Mouse (Mus musculus): ENCODE data around the gene Gm15517. TPM values are rescaled to one million over a fixed set of nuclear protein-coding genes. Genes with fewer than 3 reads are reported as not detected.

The Gm15517 gene
- polyA plus RNA-seq, 1 experiment from 2014 or later: not detected

DNA sequence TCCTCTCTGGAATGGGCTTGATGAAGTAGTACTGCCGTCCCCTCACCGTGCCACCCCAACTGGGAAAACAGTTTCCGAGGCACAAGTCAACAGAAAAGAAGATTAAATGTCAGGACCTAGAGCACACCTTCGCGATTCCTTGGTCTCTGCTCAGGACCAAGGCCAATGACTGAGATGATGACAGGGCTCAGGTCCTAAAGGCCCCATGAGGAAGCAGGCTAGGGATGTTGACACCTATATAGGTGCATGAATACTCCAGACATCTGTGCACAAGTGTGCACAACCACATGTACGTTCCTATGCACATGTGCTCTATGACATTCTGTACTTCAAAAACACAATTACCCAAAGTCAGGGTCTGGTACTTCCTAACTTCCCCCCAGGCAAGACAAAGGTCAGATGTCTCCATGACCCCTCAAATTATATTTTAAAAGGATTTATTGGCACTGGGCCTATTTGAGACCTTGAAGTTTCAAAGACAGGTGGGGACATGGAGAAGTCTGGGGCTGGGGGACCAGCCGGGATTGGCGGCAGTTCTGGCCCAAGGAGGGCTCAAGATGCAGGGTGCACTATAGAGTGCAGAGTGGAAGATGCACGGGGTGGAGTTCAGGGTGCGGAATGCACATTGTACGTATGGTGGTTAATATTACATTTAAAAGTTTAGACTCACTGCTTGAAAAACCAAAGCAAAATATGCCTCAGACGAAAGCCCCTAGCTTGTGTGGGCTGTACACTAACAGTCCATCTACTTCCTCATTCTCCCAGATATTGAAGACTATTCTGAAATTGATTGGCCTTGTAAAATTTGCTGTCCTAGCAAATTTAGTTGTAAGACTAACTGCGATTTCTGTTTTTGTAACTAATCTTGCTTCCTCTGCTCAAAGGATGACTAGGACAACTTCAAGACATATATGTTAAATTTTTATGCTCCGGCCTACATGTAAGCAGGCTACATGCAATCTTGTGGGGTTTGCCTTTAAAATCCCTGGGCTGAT is 42.4 kb downstream of the Gm15517 start:
- ATAC-seq (replicated peaks; ENCODE audit: low FRiP score): no peak
- Histone ChIP-seq H3K4me2 (peak overlapping the region; percentile 83), H3K9ac (ENCODE audit: low read depth, low read length) (peak overlapping the region; percentile 76), H3K9me3 (ENCODE audit: control insufficient read depth, low read length) (no peaks in the 10 kb centered on the region), H3K36me3 (ENCODE audit: control insufficient read depth, insufficient read depth, low read length) (no peaks in the 10 kb centered on the region), H3K27ac (ENCODE audit: low read depth, low read length) (no peak overlapping the region), H3K4me1 (replicated peaks; ENCODE audit: control insufficient read depth, insufficient read depth, low read length) (peaks cover 10% of the 10 kb centered on the region), H3K27me3 (replicated peaks; ENCODE audit: control insufficient read depth, insufficient read depth, low read length) (peaks cover 15% of the 10 kb centered on the region), H3K4me3 (ENCODE audit: low read depth, low read length) (peak overlapping the region; percentile 60)
- no peak for DNase-seq (ENCODE audit: low spot score)
- 83% methylated on average over 14 of the region's 14 CpGs for WGBS

DNA sequence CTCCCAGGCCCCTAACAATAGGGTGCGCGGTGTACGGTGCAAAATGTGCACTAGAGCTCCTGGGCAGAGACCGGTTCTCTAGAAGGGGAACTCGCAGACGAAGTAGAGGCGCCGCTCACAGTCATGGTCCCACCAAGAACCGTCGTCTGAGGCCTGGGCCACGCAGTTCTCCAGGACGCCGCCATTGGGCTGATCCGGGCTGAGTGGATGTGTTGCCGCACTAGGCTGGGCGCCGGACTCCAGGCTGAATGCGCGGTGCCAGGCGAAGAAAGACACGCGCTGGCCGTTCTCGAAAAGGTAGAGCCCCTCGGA is 43.2 kb downstream of the Gm15517 start:
- Histone ChIP-seq H3K27me3 (replicated peaks; ENCODE audit: control insufficient read depth, insufficient read depth, low read length) (peaks cover 22% of the 10 kb centered on the region), H3K27ac (ENCODE audit: low read depth, low read length) (peak overlapping the region; percentile 58), H3K36me3 (ENCODE audit: control insufficient read depth, insufficient read depth, low read length) (no peaks in the 10 kb centered on the region), H3K4me2 (peak overlapping the region; percentile 83), H3K9me3 (ENCODE audit: control insufficient read depth, low read length) (no peaks in the 10 kb centered on the region), H3K9ac (ENCODE audit: low read depth, low read length) (peak overlapping the region; percentile 76), H3K4me3 (ENCODE audit: low read depth, low read length) (peak overlapping the region; percentile 60), H3K4me1 (replicated peaks; ENCODE audit: control insufficient read depth, insufficient read depth, low read length) (peaks cover 10% of the 10 kb centered on the region)
- ATAC-seq (replicated peaks; ENCODE audit: low FRiP score): peak; percentile 11
- no peak for DNase-seq (ENCODE audit: low spot score)
- WGBS: under 1% methylated on average over 25 of the region's 25 CpGs

DNA sequence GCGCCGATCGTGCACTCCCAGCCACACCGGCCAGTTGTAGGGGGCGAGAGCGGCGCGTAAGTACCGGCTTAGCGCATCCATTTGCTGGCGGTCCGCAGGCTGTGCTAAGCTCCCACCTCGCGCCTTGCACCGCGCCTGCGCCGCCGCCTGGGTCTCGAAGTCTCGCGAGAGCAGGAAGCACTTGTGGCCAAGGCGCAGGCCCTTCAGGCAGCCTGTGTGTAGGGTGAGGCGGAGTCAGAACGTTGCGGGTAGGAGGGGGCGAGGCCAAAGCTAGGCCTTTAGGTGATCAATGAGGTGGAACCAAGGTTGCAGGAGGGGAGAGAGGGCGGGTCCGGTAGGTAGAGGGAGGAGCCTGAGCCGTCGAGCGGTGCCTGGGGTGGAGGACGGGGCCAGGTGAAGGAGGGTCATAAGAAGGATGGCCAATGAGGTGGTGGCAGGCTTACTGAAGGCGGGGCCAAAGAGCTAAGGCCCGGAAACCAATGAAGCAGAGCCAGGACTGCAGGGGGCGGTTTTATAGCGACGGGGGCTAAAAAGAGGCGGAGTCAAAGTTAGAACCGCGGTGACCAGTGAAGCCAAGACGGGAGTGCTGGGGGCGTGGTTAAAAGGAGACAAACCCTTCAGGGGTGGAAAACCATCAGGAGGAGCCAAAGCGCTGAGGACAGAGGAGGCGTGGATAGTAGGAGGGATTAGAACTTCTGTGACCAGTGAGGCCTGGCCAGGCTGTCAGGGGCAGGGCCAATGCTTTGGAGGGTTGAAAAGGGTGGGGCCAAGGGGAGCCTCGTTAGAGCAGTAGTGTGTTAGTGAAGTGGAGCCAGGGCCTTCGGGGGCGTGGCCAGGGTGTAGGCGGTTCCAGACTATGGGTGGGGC is 43.8 kb downstream of the Gm15517 start:
- no peaks in the 10 kb centered on the region for H3K36me3 ChIP-seq (ENCODE audit: control insufficient read depth, insufficient read depth, low read length)
- peak overlapping the region; percentile 58 for H3K27ac ChIP-seq (ENCODE audit: low read depth, low read length)
- peak overlapping the region; percentile 60 for H3K4me3 ChIP-seq (ENCODE audit: low read depth, low read length)
- DNase-seq (ENCODE audit: low spot score): peak; percentile 95
- no peaks in the 10 kb centered on the region for H3K9me3 ChIP-seq (ENCODE audit: control insufficient read depth, low read length)
- WGBS: 1% methylated on average over 49 of the region's 49 CpGs
- peaks cover 10% of the 10 kb centered on the region for H3K4me1 ChIP-seq (replicated peaks; ENCODE audit: control insufficient read depth, insufficient read depth, low read length)
- H3K4me2 ChIP-seq: peak overlapping the region; percentile 83
- peak overlapping the region; percentile 76 for H3K9ac ChIP-seq (ENCODE audit: low read depth, low read length)
- peak; percentile 92 for ATAC-seq (replicated peaks; ENCODE audit: low FRiP score)
- peaks cover 28% of the 10 kb centered on the region for H3K27me3 ChIP-seq (replicated peaks; ENCODE audit: control insufficient read depth, insufficient read depth, low read length)

DNA sequence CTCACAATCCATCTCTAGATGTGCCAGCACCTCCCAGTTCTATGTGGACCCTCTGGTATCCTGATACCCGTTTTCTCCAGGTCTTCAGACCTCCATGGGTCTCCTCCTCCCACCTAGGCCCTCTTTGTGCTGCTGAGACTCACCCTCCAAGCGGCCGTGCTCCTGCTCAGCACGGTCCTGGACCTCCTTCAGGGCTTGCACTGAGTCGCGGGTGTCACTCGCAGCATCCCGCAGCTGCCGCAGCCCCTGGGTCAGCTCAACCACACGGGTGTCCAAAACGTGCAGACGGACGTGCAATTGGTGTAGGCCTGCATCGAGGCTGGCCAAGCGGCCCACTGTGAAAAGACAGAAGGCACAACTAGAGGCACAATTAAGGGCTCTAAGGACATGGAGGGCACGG is 44.4 kb downstream of the Gm15517 start:
- H3K4me2 ChIP-seq: peak overlapping the region; percentile 83
- H3K36me3 ChIP-seq (ENCODE audit: control insufficient read depth, insufficient read depth, low read length): no peaks in the 10 kb centered on the region
- peaks cover 35% of the 10 kb centered on the region for H3K27me3 ChIP-seq (replicated peaks; ENCODE audit: control insufficient read depth, insufficient read depth, low read length)
- 12% methylated on average over 16 of the region's 16 CpGs for WGBS
- H3K4me3 ChIP-seq (ENCODE audit: low read depth, low read length): peak overlapping the region; percentile 33
- H3K9ac ChIP-seq (ENCODE audit: low read depth, low read length): peak overlapping the region; percentile 20; the same call in 1 of the 2 replicates
- ATAC-seq (replicated peaks; ENCODE audit: low FRiP score) (no peak; the same call in 1 of the 2 replicates), DNase-seq (ENCODE audit: low spot score) (no peak)
- peaks cover 11% of the 10 kb centered on the region for H3K4me1 ChIP-seq (replicated peaks; ENCODE audit: control insufficient read depth, insufficient read depth, low read length)
- no peak overlapping the region for H3K27ac ChIP-seq (ENCODE audit: low read depth, low read length)
- no peaks in the 10 kb centered on the region for H3K9me3 ChIP-seq (ENCODE audit: control insufficient read depth, low read length)

DNA sequence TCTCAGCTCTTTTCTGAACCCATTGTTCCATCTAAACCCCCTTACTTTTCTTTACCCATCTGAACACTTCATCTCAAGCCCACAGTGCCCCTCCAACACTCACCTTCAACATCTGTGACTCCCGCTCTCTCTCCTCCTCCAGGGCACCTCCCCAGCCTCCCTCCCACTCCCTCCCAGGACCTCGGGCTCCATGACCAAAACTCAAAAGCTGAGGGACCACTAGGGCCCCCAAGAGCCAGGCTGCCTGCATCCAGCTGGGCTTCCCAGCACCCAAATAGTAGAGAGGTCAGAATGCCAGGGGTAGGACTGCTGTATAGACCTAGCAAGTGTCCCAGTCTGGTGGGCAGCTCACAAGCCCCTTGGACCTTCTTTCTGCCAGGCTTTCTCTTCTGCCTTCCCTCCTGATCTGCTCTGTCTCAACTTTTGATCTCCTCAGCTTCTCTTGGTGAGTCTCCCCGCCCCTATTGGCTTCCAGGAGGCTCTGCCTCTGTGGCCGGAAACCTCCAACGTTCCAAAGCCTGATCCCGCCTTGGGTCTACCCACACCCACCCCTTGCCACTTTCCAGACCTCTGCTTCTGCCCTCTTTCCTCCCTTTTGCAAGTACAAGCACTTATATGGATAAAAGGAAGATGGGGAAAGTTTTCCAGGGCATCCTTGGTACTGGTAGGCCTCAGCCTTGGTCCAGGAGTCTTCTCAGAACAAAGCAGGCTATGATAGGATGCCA is 45.4 kb downstream of the Gm15517 start, which contains the start of gene Clec11a:
Gene Clec11a, minus strand, starts transcription at position 387 of the 725 bp plus-strand sequence.
- Histone ChIP-seq H3K27me3 (replicated peaks; ENCODE audit: control insufficient read depth, insufficient read depth, low read length) (peaks cover 45% of the 10 kb centered on the region), H3K9me3 (ENCODE audit: control insufficient read depth, low read length) (no peaks in the 10 kb centered on the region), H3K4me3 (ENCODE audit: low read depth, low read length) (peak within 1 kb of the TSS; percentile 33), H3K4me1 (replicated peaks; ENCODE audit: control insufficient read depth, insufficient read depth, low read length) (peaks cover 20% of the 10 kb centered on the region), H3K36me3 (ENCODE audit: control insufficient read depth, insufficient read depth, low read length) (no peaks in the 10 kb centered on the region), H3K4me2 (peak within 1 kb of the TSS; percentile 83), H3K27ac (ENCODE audit: low read depth, low read length) (no peak within 1 kb of the TSS), H3K9ac (ENCODE audit: low read depth, low read length) (peak within 1 kb of the TSS; percentile 20; the same call in 1 of the 2 replicates)
- WGBS: 47% methylated on average over 6 of the region's 6 CpGs
- ATAC-seq (replicated peaks; ENCODE audit: low FRiP score) (no peak), DNase-seq (ENCODE audit: low spot score) (no peak)

DNA sequence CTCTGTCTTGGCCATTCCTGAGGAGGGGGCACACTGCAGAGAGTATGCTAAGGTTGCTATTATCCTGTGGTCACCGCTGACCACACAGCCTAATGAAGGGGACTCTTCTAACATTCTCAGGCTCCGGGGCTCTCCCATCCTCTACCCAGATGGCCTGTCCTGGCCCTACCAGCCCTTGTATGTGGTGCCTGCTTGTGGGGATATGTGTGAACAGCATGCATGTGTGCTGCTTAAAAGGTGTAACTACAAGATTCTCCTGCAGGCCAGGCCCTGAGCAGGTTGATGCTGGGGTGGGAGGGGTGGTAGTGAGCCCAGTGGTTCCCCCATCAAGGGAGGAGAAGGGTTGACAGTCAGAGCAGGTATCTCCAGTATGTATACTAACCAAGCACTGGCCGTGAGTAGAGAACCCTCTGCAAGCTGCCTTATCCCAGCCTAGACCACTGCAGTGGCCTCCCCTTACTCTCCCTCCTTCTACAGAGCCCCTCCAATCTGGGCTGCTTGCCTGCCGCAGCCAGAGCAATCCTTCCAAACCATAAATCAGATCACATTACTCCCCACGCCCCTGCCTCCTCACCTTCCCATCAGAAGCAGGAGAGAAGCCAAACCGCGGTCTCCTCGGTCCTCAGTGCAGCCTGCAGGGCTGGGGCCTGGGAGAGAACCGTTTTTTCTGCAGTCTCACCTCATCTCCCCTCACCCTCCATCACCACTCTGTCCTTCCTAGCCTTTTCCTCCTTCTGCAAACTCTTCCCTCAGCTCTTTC is 46.2 kb downstream of the Gm15517 start:
- ATAC-seq (replicated peaks; ENCODE audit: low FRiP score): no peak
- DNase-seq (ENCODE audit: low spot score): no peak
- H3K4me3 ChIP-seq (ENCODE audit: low read depth, low read length): no peak overlapping the region
- no peak overlapping the region for H3K9ac ChIP-seq (ENCODE audit: low read depth, low read length)
- WGBS: 43% methylated on average over 9 of the region's 9 CpGs
- H3K27me3 ChIP-seq (replicated peaks; ENCODE audit: control insufficient read depth, insufficient read depth, low read length): peaks cover 52% of the 10 kb centered on the region
- H3K4me2 ChIP-seq: no peak overlapping the region
- H3K4me1 ChIP-seq (replicated peaks; ENCODE audit: control insufficient read depth, insufficient read depth, low read length): peaks cover 20% of the 10 kb centered on the region
- no peak overlapping the region for H3K27ac ChIP-seq (ENCODE audit: low read depth, low read length)
- no peaks in the 10 kb centered on the region for H3K36me3 ChIP-seq (ENCODE audit: control insufficient read depth, insufficient read depth, low read length)
- H3K9me3 ChIP-seq (ENCODE audit: control insufficient read depth, low read length): no peaks in the 10 kb centered on the region

DNA sequence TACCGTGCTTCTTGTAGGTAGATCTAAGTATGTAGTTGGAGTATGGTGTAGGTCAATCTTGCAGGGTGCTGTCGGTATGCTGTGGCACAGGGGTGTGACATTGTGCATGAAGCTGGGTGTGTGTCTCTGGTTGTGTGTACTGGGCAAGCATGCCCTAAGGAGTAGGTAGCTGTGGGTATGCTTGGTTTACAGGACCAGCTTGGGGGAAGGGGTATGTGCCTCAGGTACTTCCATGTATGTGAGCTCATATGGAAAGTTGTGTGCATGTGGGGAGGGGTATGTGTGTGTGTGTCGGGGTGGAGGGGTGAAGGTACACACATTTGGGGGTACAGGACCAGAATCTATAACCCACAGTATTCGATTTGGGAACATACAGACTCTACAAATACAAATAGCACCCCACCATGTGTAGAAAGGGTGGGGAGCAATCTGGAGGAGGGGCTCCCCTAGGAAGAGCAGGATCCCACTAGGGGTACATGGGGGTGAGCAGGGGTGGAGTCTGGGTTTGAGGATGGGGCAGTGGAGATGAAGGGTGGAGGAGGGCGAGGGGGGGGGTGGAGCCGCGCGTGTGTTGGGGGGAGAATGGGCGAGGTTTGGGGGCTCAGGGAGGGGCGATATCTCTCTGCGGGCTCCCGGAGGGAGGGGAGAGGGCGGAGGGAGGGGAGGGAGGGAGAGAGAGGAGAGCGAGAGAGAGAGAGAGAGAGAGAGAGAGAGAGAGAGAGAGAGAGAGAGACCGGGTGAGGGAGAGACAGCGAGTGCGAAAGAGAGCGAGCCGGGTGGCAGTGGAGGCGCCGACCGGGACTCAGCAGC is 48.4 kb downstream of the Gm15517 start, which contains the start of gene Shank1:
Gene Shank1, plus strand, starts transcription at position 779 of the 810 bp plus-strand sequence.
- Histone ChIP-seq H3K9me3 (ENCODE audit: control insufficient read depth, low read length) (no peaks in the 10 kb centered on the region), H3K4me3 (ENCODE audit: low read depth, low read length) (peak within 1 kb of the TSS; percentile 44), H3K36me3 (ENCODE audit: control insufficient read depth, insufficient read depth, low read length) (no peaks in the 10 kb centered on the region), H3K4me1 (replicated peaks; ENCODE audit: control insufficient read depth, insufficient read depth, low read length) (peaks cover 15% of the 10 kb centered on the region), H3K27me3 (replicated peaks; ENCODE audit: control insufficient read depth, insufficient read depth, low read length) (peaks cover 66% of the 10 kb centered on the region), H3K27ac (ENCODE audit: low read depth, low read length) (no peak within 1 kb of the TSS), H3K9ac (ENCODE audit: low read depth, low read length) (no peak within 1 kb of the TSS), H3K4me2 (peak within 1 kb of the TSS; percentile 76)
- DNase-seq (ENCODE audit: low spot score) (no peak), ATAC-seq (replicated peaks; ENCODE audit: low FRiP score) (no peak)
- WGBS: 13% methylated on average over 19 of the region's 22 CpGs

All from liver, embryonic 11.5 days (tissue).